Mouse (Mus musculus) neural tube, embryonic 10.5 days (tissue): Measurements from ENCODE around the gene Col5a2.
"Not testable (repeated sequence)": the region's sequence is repeated elsewhere in the genome, so short reads cannot be mapped to it uniquely, and the experiment has no call there.

ENCODE experiments used
- DNase-seq: peaks from one replicate; pipeline ENCODE4 v3.0.0-alpha.2; 2017; ENCODE audit warnings: low spot score; ENCODE audit errors: extremely low spot score

The Col5a2 gene

DNA sequence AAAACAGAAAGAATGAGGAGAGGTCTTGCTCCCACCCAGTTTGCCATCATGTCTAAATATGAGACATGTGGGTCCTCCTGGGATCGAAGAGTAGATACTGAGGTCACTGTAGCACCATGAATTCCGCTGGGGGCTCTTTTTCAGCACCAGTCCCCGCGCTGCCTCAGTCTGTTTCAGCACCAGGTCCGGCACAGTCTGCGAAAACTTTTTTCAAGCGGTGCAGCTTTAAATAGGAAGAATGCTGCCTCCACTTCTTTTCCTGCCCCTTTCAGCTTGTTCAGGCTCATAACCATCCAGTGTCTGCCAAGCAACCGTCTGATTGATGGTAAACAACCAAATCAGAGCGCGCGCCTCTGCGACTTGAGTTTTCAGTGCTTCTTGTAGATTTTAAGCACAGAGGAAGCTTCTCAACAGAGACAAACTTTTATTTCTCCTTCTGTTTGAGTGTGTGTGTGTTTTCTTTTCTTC is at the start of gene Col5a2:
Gene Col5a2, minus strand, starts transcription at position 418 of the 468 bp plus-strand sequence.
- DNase-seq, result peak; percentile 38

DNA sequence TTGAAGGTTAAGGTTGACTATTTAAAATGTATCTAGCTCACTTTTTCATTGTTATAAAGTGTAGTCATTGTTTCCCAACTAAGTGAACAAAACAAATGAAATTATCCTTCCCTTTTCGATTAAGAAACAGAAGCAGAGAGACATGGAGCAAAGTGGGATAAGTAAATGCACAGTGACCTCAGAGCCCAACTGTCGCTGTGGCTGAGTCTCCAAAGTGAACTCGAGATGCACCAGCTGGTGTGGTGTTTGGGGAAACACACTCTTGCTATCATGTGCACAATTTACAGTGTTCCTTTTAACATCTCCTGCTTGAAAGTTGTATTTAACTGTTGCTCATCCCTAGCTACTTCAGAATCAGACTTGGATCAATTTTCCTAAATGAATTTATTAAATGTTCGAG is 47.4 kb upstream of the Col5a2 start:
- no peak for DNase-seq

DNA sequence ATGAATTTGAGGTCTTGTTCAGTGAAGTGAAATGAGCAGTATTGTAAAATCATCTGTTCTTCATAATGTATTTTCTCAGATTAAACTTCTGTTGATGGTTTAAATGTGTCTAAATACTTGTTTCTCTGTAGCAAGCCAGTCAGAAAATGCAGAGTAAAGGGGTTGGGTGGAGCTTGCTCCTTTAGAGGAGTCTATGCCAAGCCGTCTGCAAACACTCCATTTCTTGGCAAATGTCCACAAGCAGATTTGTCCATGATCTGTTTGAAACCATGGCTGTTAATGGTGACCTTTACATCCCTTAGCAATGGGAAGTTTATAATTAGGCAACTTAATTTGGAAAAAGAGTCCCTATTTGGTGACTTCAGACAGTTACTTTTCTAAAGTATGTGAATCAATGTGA is 38.8 kb upstream of the Col5a2 start:
- no peak for DNase-seq

DNA sequence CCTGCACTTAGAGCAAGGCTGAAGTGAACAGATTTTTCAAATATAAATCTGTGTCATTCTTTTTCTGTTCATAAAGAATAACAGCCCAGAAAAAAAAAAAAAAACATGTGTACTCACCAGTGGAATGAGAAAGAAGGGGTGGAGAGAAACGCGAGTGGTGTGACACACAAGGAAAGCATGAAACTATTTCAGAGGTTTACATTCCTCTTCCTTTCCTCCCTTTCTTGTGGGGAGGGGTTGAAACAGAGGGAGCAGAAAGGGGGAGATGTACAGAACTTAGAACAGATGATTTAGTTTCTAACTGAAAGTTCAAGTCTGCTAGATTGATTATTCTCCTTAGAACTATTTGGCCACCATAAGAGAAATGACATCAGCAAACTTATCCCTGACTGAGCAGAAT is 38.1 kb upstream of the Col5a2 start:
- DNase-seq, result no peak

DNA sequence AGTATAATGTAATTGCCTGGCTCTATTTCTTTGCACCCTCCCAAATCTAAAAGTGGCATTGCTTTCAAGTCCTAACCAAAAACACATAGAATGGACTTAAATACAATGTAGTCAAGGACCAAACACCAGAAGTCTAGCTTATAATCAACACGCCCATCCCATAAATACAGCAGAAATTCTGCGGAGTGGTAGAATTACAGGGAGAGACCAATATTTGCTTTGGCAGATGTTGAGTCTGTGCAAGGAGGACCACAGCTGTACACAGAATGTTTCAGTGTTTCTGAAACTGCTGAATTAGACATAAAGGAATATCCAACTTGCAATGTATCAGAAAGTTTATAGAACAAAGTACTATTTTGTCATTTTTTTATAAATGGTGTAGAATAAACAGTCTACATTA is 28.4 kb upstream of the Col5a2 start:
- DNase-seq, result no peak

DNA sequence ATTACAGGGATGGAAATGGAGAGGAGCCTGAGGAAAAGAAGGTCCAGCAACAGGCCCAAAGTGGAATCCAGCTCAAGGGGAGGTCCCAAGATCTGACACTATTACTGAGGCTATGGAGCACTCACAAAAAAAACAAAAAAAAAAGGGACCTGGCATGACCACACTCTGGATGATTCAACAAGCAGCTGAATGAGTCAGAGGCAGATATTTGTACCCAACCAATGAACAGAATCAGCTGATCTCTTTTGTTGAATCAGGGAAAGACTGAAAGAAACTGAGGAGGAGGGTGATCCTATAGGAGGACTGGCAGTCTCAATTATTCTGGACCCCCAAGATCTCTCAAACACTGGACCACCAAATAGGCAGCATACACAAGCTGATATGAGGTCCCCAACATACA is 24.4 kb upstream of the Col5a2 start:
- not testable (repeated sequence) for DNase-seq

DNA sequence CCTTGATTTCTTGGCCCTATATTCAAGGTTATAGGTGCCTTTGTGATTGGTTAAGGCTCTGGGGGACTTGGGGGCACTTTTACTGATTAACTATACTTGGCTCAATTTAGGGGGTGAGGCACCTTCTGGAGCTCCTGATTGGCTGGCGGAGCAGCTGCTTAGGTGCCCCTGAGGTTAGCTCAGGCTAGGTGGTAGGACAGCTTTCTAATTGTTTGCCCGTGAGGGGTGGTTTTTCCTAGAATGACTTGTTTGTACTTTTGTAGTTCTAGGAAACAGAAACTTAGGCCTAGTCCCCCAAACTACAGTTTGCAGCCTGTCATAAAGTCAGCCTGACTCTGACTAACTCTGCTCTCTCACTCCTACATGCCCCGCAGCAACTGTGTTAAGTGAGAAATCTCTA is 20.5 kb upstream of the Col5a2 start:
- no peak for DNase-seq

DNA sequence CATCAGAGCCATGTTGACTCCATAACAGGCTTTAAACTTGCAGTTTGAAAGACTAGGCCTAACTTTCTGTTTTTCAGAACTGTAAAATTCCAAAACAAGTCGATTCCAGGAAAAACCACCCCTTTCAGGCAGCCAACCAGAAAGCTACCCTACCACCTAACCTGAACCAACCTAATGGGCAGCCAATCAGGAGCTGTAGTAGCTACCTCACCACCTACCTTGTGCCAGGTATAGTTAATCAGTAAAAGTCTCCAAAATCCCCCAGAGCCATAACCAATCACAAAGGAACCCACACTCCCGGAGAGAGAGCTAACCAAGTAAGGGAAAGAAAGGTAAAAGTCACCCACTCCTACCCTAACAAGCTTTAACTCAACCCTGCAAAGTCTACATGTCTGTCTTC is 18.4 kb upstream of the Col5a2 start:
- no peak for DNase-seq

DNA sequence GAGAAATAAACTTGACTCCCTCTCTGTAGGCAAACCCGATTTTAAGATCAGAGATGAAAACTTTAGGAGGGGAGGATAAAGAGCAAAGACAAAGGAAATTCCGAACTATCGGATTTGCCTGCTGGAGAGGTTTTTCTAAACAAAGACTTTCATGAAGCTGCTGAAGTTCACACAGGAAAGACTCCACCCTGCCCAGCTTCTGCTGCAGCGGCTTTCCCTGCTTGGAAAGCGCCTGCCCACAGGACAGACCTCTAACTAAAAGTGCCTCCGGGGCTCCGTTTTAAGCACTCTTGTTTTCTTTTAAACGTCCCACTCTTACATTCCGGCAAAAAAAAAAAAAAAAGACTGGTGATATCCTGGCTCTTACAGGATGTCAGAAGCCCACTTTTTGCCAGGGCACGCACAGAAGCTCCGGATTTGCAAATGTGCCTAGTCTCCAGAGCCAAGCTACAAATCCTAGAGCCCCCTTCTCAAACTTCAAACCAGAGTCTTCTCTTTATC is 791 bp downstream of the Col5a2 start:
- DNase-seq, result peak; percentile 34

DNA sequence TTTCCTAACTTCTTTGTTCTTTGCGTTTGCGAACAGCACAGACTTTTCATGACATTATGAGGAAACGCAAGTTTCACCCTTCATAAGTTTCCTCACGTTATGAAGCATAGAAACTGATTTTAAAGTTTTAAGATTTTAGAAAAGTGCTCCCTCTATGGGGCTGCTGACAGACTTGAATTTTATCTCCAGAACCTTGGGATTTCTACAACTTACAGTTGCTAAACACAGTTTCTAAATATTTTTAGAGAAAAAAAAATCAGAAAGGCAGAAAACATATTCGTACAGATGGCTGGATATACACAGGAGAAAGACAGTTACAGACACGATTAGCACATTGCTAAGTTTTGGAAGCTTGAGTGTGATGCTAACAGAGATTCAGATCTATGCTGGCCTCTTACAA is 1.6 kb downstream of the Col5a2 start:
- no peak for DNase-seq

DNA sequence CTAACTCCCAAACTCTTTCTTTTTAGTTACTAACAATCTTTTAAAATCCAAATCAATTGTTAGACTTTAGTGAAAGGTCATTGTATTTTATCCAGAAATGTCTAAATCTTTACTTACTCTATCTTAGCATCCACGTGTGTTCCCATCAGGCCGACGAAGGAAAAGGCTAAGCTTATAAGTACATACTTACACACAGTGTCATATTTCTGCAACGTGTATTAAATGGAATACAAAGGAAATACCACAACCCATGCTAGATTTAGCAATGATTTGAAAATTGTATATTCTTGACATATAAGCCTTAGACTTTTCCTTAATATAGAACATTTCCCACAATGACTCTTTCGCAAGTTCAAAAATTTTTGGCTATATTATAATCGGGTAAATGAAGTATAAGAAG is 2.6 kb downstream of the Col5a2 start:
- no peak for DNase-seq

DNA sequence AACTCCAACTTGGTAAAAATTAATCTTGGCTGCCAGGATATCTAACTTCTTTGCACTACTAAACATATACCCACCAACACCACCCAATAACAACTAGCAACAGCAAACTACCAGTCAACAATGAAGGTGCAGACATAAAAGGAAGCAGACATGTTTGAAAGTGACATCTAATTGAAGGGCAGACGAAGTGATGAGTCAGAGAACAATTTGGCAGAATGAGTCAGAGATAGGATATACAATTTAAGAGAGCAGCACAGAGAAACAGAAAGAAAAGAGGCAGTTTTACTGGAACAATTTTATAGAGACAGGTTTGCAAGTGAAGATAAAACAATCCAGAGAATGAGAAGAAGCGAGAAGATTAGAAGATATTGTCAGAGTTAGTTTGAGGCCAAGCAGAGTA is 8.1 kb downstream of the Col5a2 start:
- DNase-seq, result no peak

DNA sequence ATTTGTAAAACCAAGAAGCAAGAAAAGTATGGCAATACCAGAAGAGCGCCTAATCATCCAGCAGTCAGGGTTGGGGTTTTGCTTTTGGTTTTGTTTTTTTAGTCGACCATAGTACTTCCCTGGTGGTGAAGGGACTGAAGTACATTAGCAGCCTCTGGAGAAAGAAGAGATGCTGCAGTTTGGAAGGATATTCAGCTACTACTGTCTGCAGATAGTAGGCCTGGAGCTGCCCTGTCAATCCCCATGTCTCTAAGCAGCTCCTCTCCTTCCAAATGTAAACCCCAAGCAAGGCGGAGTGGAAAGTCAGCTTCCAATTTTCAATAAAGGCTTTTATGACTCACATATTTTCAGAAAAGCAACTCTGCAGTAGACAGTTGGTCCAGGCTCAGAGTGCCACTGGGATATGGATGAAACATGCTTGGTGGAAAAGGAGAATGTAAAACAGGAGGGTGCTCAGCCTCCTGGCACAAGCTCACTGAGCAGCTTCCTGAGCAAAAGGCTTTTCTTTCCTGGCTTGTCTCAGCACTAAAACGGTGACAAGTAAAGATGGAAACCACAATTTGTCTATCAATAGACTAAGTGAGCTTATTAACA is 10.9 kb downstream of the Col5a2 start:
- no peak for DNase-seq

DNA sequence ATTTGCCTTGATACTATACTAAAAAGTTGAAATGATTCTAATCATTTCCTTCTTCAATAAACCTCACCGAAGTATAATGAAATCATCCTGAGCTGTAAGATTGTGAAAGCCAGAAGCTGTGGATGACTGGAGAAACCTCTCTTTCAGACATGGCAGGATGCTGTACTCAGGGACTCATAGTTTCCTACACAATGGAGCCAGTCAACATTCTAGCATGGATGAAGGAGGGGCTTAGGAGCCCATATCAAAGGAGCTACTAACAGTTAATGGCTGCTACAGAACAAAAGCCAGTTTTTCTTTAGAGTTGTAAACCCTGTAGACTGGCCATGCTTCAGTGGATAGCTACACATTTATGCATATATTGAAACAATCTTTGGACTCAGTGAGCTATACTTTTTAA is 12.6 kb downstream of the Col5a2 start:
- DNase-seq, result no peak

DNA sequence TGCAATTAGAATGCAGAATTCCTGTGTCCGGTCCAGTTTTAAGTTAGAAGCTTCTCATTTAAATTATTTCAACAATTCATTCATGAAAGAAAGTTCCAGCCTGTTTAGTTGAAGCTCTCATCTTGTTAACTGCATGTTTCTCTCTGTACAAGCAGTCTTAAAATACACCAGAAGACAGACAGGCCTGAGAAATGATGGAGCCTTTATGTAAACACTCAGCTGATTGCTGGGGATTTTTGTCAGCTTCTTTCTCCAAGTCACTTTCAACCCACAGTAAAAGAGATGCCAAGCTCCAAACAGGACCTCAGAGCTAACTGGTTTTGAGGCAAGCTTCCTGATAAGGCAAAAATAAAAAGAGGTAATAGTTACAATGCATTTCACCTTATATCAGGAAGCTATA is 14.8 kb downstream of the Col5a2 start:
- no peak for DNase-seq

DNA sequence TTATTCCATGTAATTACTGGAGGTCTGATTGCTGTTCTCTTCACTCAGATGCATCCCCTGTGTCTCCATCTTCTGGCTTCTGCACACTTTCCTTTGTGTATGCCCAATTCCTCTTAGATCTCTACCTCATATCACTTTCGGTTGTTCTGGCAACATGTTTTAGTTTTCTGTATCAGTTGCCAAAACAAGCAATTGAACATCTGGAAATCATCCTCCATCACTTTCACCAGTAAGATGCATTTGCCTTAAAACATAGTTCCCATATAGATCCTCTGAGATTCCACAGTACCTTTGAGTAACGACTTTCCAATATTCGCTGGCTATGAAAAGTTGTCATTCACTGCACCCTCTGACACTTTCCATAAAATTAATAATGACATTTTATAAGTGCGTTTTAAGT is 20.1 kb downstream of the Col5a2 start:
- no peak for DNase-seq

DNA sequence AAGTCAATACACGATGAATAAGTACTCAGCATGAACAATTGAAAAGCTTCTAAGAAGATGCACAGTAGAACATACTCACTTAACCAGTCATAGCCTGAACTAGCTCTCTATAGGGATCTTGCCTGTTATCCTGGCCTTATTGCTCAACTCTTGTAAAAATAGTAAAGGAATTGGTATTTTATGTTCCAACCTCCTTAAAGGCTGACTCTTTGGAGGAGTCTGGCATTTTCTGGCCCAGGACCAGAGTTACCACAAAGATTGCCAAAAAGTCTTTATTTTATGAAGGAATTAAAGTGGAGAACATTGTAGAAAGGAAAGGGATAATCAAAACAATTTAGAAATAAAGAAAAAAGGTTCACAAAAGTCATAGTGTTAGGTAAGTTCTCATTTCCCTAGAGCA is 21.2 kb downstream of the Col5a2 start:
- DNase-seq, result no peak

DNA sequence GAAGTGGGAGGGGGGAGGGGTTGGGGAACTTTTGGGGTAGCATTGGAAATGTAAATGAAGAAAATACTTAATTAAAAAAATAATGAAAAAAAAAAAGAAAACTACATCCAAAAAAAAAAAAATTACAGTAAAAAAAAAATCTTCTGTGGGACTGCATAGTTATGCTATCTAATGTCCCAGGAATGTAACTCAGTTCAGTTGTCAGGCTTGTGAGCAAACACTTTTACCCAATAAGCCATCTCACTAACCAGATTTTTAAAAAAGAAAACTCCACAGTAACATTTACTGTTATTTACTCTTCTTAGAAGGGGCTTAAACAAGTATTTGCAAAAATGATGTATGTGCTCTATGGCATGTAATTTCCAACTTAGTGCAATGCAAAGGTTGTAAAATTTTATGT is 24.0 kb downstream of the Col5a2 start:
- DNase-seq, result no peak

DNA sequence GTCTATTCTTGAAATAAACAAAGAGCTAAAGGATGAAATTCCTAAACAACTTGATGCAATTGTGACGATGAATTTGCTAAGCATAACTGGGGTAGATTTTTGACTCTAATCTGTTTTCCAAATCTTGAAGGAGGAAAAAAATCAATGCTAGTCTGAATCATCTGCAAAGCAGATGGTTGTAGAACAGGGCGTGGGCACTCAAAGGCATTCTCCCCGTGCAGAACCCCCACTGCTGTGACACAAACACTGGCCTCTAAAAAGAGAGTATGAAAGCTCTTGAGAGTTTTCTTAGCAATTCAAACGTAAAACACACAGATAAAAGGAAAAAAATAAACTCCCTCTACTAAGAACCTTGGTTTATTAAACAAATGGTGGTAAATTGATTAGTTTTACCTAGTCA is 30.3 kb downstream of the Col5a2 start:
- no peak for DNase-seq

DNA sequence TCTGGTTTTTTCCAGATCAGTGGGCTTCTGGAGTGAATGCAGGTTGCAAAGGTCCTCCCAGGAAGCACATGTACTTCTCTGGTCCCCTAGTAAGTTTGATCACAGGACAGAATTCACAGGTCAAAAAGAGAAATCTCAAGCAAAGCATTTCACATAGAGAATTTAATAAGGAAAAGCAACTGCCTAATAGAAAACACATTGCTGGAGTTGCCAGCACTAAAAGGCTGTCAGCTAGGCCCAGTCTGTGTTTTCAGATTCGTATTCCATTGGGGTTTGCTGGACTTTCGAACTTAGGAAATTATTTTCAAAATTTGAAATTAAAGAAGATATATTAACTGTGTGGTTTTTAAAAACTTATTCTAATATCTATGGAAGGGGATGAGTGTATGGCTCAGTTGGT is 42.3 kb downstream of the Col5a2 start:
- DNase-seq, result no peak

DNA sequence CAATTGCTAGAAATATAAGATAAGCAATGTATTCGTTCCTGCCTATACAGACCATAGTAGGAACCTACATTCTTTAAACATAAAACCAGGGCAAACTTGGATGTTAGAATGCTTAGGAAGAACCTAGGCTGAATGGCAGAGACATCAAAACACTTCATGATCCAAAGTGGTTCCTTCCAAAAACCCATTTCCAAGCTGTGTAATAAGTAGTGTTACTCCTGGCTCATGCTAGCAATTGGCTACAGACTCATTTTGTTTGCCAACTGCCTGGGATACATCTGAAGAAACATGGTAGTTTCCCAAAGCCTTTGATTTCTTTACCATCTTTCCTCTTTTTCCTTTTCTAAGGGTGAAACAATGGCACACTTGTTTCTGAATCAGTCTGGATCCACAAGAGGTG is 47.3 kb downstream of the Col5a2 start:
- DNase-seq, result no peak

DNA sequence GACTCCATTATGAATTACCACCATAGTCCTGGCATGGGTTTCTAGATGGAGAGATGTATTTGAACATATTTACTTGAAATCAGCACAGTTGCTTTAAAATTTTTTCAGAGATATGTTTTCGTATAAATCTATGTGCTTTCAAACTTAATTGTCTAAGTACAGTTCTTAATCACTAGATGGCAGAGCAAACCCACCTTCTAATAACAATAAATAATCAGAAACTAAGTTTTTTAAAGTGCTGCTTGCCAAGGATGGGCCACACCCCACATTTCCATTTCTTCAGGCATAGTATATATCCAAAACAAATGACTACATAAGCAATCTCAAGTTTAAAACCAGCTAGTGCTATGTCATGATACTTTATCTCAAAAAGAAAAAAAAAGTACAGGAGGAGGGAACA is 54.2 kb downstream of the Col5a2 start:
- DNase-seq, result no peak

DNA sequence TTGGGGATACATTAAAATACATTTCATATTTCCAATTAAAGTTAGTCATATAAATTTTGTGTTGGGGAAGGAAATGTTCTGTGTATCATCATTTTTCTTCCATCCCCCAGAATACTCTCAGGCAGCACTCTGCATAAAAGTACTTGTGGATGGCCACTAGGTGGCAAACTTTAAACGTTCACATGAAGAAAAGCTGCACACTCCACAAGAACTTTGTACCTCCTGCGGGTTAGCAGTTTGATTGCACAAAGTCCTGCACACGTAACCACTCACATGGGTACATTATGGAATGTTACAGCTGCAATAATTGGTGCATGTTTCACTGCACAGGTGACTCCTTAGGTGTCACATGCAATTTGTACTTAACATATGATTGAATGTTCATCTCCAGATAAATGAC is 71.2 kb downstream of the Col5a2 start:
- DNase-seq, result peak; percentile 17

DNA sequence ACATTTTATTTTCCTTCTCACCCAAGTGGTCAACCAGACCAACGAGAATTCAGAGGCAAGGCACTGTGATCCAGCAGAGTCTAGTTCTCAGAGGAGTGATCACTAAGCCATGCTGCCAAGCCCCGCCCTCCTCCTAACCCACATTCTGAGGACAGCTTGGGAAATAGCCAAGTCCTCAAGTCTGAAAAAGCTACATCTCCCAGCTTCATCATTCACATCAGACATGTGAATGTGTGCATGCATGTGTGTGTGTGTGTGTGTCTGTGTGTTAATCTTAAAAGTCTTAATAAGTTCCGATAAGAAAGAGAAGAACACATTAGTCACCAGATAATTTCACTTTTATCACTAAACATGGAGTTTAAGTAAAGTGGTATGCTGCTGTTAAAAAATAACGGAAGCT is 72.6 kb downstream of the Col5a2 start:
- DNase-seq, result no peak
